Mouse (Mus musculus) kidney, adult 2 months (tissue): ENCODE results near the gene Crmp1. TPM values are rescaled to one million over a fixed set of nuclear protein-coding genes. Genes with fewer than 3 reads are reported as not detected.
A peak's percentile ranks its signal among the peaks of the same experiment; 100 is the strongest.

Experiments
- DNase-seq: peaks from one replicate; pipeline ENCODE4 v3.0.0; 2021
- H3K27ac ChIP-seq: fragments of 200-500 bp; 2 replicates; pipeline ENCODE4 v1.5.1; 2012; ENCODE audit warnings: low read depth, low read length, control low read depth, inconsistent platforms; ENCODE audit not compliant: insufficient read depth
- H3K27me3 ChIP-seq: fragments of 200-500 bp; replicated peaks from 2 replicates; pipeline ENCODE4 v1.6.1; 2012; ENCODE audit warnings: mild to moderate bottlenecking, moderate library complexity, low read length, inconsistent platforms; ENCODE audit not compliant: control insufficient read depth, insufficient read depth
- H3K36me3 ChIP-seq: fragments of 200-500 bp; 2 replicates; pipeline ENCODE4 v1.6.1; 2012; ENCODE audit warnings: mild to moderate bottlenecking, moderate library complexity, low read length, inconsistent platforms; ENCODE audit not compliant: control insufficient read depth, insufficient read depth
- H3K4me1 ChIP-seq: fragments of 200-500 bp; 2 replicates; pipeline ENCODE4 v1.6.1; 2011; ENCODE audit warnings: low read length; ENCODE audit not compliant: control insufficient read depth, insufficient read depth
- H3K4me3 ChIP-seq: fragments of 200-500 bp; 2 replicates; pipeline ENCODE4 v1.5.1; 2011; ENCODE audit warnings: mild to moderate bottlenecking, low read depth, low read length, control low read depth; ENCODE audit not compliant: insufficient read depth
- CTCF ChIP-seq: fragments of 200-500 bp; conservative IDR thresholded peaks from 2 replicates; pipeline ENCODE4 v1.5.1; 2011; ENCODE audit warnings: low read depth, mild to moderate bottlenecking, control low read depth, low read length, moderate library complexity, mixed read lengths; ENCODE audit not compliant: insufficient read depth, insufficient read length
- POLR2A ChIP-seq: fragments of 200-500 bp; IDR thresholded peaks from one replicate; pipeline ENCODE4 v1.6.1; 2011; ENCODE audit warnings: low read depth, low read length, control low read depth
- WGBS: fragments of 180-500 bp; shearing (Covaris S2); methylation state at CpG from one replicate; pipeline ENCODE4 v1.1.7; 2018; 5-methylcytosine and 5-hydroxymethylcytosine counted together
- polyA plus RNA-seq: library from polyadenylated mRNA; depleted of rRNA; stranded (reverse); fragments of >200 nt; gene quantifications from 2 replicates; pipeline ENCODE4 v1.2.3, GENCODE M21; 2012

Crmp1 gene
- polyA plus RNA-seq, 1 experiment, result 0.59 TPM

DNA sequence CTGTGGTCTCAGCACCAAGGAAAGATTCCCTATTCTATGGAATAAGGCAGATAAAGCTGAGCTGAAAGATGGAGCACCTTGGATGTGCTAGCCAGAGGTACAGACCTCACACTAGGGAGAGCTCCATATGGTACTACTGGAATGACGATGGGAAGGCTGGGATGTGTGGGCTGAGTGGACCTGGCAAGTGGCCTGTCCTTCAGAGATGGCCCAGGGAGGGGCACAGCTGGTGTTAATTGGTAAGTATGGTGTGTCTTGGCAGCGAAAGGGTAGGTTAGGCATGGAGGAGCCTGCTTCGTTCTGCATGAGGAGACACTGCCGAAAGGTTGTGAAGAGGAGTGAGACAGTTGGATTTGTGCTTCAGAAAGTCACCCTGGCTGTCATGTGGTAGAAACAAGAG lies 12.8 kb downstream of the Crmp1 start:
- H3K4me3 ChIP-seq, result no peak overlapping the region
- no peaks in the 10 kb centered on the region for H3K36me3 ChIP-seq
- H3K27ac ChIP-seq, result no peak overlapping the region
- no peaks in the 10 kb centered on the region for H3K4me1 ChIP-seq
- 80% methylated on average over 4 of the region's 4 CpGs for WGBS
- H3K27me3 ChIP-seq, result no peaks in the 10 kb centered on the region
- no peak for DNase-seq
- TF ChIP-seq CTCF (no peak), POLR2A (no peak)

DNA sequence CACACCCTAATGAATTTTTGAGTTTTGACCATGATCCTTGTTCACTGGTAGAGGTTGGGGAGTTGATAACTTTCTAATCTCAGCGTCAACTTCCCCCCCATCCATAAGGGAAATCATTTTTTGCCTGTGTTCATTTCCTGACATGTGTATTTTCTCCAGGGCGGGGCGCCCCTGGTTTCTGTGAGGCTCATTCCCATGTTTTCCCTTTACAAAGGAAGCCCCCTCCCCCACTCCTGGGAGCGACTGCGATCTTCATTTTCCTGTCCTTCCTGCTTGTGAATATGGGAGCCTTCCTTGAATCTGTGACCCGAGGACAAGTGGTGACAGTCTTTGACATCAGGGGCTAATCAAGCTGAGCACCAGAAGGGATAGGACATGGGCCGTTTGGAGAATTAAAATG lies 15.1 kb downstream of the Crmp1 start:
- no peak overlapping the region for H3K4me3 ChIP-seq

DNA sequence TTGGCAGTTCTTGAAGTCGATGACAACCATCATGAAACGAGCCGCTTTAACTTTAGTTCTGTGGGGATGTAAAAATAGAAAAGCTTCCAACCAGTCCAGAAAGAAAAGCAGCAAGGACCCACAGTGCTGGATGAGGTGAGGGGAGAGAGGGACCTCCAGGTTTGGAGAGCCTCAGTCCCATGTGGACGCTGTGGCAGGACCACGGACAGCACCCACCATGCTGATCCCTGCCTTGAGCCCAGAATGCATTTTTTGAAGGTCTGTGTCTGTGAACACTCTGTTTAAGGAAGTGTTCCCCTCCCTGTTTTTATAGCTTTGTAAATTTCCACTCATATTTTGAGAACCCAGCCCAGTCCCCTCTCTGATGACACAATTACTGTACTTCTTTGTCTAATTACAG lies 15.5 kb downstream of the Crmp1 start:
- no peak for DNase-seq
- no peaks in the 10 kb centered on the region; the same call in 1 of the 2 replicates for H3K27me3 ChIP-seq
- no peak overlapping the region for H3K27ac ChIP-seq
- TF ChIP-seq POLR2A (no peak), CTCF (no peak)
- H3K36me3 ChIP-seq, result no peaks in the 10 kb centered on the region
- WGBS, result 49% methylated on average over 5 of the region's 5 CpGs
- H3K4me3 ChIP-seq, result no peak overlapping the region
- H3K4me1 ChIP-seq, result no peaks in the 10 kb centered on the region

More for the DNA sequence above, 15.1 kb downstream of the Crmp1 start:
- TF ChIP-seq POLR2A, result no peak
- no peak for TF ChIP-seq CTCF
- Histone ChIP-seq H3K36me3 (no peaks in the 10 kb centered on the region), H3K27me3 (no peaks in the 10 kb centered on the region), H3K4me1 (no peaks in the 10 kb centered on the region), H3K27ac (no peak overlapping the region)
- DNase-seq, result no peak
- WGBS, result 64% methylated on average over 7 of the region's 7 CpGs

DNA sequence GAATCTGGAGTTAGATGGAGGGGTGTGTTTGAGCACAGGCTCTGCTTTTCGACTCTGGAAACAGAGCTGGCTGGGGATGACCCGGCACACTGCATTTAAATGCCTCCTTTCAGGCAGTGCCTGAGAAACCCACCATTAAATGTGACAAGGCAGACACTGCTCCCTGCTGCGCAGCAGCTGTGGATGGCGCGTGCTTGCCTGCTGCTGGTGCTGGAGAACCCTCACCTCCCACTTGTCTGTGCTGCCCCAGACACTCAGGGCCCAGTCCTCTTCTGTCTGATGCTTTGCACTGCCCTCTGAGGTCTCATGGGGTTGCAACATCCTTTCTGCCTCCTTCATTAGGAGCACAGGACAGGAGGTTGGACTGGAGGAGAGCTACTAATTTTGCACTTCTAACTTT lies 20.0 kb downstream of the Crmp1 start:
- Histone ChIP-seq H3K27me3 (no peaks in the 10 kb centered on the region; the same call in 1 of the 2 replicates), H3K4me3 (no peak overlapping the region)
- 70% methylated on average over 5 of the region's 5 CpGs for WGBS

DNA sequence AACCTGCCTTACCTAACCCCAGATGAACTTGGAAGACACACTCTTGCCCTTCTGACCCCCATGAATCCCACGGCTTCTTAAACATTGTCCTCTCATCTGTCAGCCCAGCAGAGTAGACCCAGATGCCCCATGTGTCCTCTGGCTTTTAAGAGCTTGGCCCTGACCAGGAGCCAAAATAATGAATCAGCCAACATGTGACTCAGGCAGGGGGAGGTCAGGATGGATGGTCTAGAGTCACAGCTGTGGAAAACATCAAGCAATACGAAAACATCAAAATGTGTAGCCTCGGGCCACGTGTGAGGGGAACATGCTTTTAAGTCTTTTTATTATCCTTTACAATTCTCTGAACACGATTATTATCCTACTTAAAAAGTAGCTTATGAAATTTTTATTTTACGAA lies 22.1 kb downstream of the Crmp1 start:
- TF ChIP-seq POLR2A, result no peak
- 49% methylated on average over 6 of the region's 6 CpGs for WGBS
- no peaks in the 10 kb centered on the region; the same call in 1 of the 2 replicates for H3K27me3 ChIP-seq
- no peak for DNase-seq
- H3K4me1 ChIP-seq, result no peaks in the 10 kb centered on the region
- no peaks in the 10 kb centered on the region for H3K36me3 ChIP-seq
- H3K27ac ChIP-seq, result no peak overlapping the region
- no peak overlapping the region for H3K4me3 ChIP-seq

More for the DNA sequence above, 20.0 kb downstream of the Crmp1 start:
- TF ChIP-seq POLR2A (no peak), CTCF (no peak)
- no peaks in the 10 kb centered on the region for H3K36me3 ChIP-seq
- H3K4me1 ChIP-seq, result no peaks in the 10 kb centered on the region
- H3K27ac ChIP-seq, result no peak overlapping the region
- no peak for DNase-seq

DNA sequence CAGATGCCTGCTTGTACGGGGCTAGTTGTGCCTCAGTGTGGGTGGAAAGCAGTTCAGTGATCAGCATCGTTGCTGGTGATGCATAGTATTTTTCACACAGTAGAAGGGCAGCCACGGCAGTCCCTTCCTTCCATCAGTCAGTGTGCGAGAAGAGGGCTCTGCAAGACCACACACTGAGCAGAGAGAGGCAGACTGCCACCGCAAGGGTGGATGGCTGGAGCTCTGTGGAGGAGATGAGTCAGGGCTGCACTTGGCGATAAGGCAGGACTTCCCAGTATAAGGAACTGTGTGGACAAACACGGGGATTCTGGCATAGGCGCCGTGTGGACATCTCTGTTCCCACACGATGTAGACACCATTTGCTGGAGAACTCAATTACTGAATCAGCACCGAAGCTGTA lies 39.3 kb downstream of the Crmp1 start:
- 90% methylated on average over 11 of the region's 11 CpGs for WGBS
- no peak for TF ChIP-seq CTCF
- TF ChIP-seq POLR2A, result no peak
- Histone ChIP-seq H3K4me1 (no peaks in the 10 kb centered on the region), H3K27ac (no peak overlapping the region), H3K4me3 (no peak overlapping the region), H3K36me3 (no peaks in the 10 kb centered on the region), H3K27me3 (no peaks in the 10 kb centered on the region)
- no peak for DNase-seq

DNA sequence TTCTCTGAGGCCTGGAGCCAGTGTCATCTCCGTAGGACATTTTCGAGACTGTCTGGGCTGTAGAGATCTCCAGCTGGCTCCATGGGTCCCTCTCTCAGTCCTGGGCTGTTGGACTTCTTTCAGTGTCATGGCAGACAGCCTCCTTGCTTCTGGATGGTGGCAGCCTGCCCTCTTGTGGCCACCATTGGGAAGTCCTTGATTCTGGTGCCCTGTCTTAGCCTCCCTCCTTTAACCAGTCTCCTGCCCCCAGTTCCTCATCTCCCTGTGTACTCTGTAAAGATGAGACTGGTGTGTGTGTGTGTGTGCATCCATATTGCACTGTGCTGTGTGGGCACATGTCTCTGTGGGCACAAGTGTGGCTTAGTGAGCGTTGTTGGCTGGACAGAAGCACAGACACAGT lies 46.6 kb downstream of the Crmp1 start:
- TF ChIP-seq CTCF (peak; percentile 73), POLR2A (no peak)
- WGBS, result 80% methylated on average over 3 of the region's 3 CpGs
- Histone ChIP-seq H3K36me3 (no peaks in the 10 kb centered on the region), H3K4me1 (no peaks in the 10 kb centered on the region), H3K27ac (no peak overlapping the region), H3K4me3 (no peak overlapping the region), H3K27me3 (no peaks in the 10 kb centered on the region)
- DNase-seq, result peak; percentile 30

DNA sequence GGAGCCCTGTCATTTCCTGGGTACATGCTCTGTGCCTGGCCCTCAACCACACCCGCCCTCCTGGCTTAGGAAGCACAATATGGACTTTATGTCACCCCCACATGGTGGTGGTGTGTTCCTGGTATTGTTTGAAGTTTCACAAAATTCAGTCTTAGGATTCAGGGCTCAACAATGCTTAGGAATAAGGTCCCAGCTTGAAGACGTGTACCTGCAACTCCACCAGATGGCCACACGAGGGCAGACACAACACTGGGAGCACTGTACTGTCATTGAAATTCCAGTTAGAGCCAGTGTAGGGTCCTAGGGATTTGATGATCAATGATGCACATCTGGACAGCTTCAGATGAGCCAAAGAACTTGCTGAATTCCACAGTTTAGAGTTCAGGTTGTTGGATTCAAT lies 47.5 kb downstream of the Crmp1 start:
- Histone ChIP-seq H3K27me3 (no peaks in the 10 kb centered on the region), H3K4me1 (no peaks in the 10 kb centered on the region), H3K27ac (no peak overlapping the region), H3K4me3 (no peak overlapping the region), H3K36me3 (no peaks in the 10 kb centered on the region)
- WGBS, result 14% methylated on average over 3 of the region's 3 CpGs
- TF ChIP-seq POLR2A, result no peak
- TF ChIP-seq CTCF, result peak; percentile 82
- peak; percentile 45 for DNase-seq
